Mouse (Mus musculus) embryonic facial prominence, embryonic 15.5 days (tissue): ENCODE data around the gene Rorc. TPM values are rescaled to one million over a fixed set of nuclear protein-coding genes. Genes with fewer than 3 reads are reported as not detected.
A peak's percentile ranks its signal among the peaks of the same experiment; 100 is the strongest.

Experiments used
- ATAC-seq: fragments of 200-750 bp; cut with Nextera tagmentation; 2 replicates; pipeline ENCODE4 v1.8.0; 2017; ENCODE audit warnings: low read depth, moderate TSS enrichment; ENCODE audit not compliant: insufficient number of reproducible peaks, low FRiP score, low TSS enrichment
- H3K27ac ChIP-seq: fragments of 300-500 bp; sonication (generic); replicated peaks from 2 replicates; pipeline ENCODE4 v1.5.1; 2015; ENCODE audit warnings: mild to moderate bottlenecking, inconsistent platforms
- H3K27me3 ChIP-seq: fragments of 300-500 bp; sonication (generic); 2 replicates; pipeline ENCODE4 v1.6.1; 2015; ENCODE audit warnings: inconsistent platforms
- H3K36me3 ChIP-seq: fragments of 300-500 bp; sonication (generic); 2 replicates; pipeline ENCODE4 v1.6.1; 2015; ENCODE audit warnings: mild to moderate bottlenecking, inconsistent platforms
- H3K4me1 ChIP-seq: fragments of 300-500 bp; sonication (generic); 2 replicates; pipeline ENCODE4 v1.6.1; 2015; ENCODE audit warnings: inconsistent platforms
- H3K4me2 ChIP-seq: fragments of 300-500 bp; sonication (generic); replicated peaks from 2 replicates; pipeline ENCODE4 v1.6.1; 2015; ENCODE audit warnings: mild to moderate bottlenecking, inconsistent platforms
- H3K4me3 ChIP-seq: fragments of 300-500 bp; sonication (generic); replicated peaks from 2 replicates; pipeline ENCODE4 v1.5.1; 2015; ENCODE audit warnings: mild to moderate bottlenecking, inconsistent platforms
- H3K9ac ChIP-seq: fragments of 300-500 bp; sonication (generic); 2 replicates; pipeline ENCODE4 v1.6.1; 2015; ENCODE audit warnings: inconsistent platforms
- H3K9me3 ChIP-seq: fragments of 300-500 bp; sonication (generic); replicated peaks from 2 replicates; pipeline ENCODE4 v1.6.1; 2016; ENCODE audit warnings: inconsistent platforms
- WGBS: fragments of 180-500 bp; shearing (Covaris S2); methylation state at CpG from one replicate; pipeline ENCODE4 v1.1.7; 2015; 5-methylcytosine and 5-hydroxymethylcytosine counted together
- polyA plus RNA-seq: library from polyadenylated mRNA; unstranded; fragments of >200 nt; fragmentation: Nextera tagmentation; extraction: Ambion mirVana; gene quantifications from 2 replicates; pipeline ENCODE4 v1.2.1, GENCODE M21; 2015

Gene Rorc
- polyA plus RNA-seq, 1 experiment from 2014 or later = 3.6 TPM

DNA sequence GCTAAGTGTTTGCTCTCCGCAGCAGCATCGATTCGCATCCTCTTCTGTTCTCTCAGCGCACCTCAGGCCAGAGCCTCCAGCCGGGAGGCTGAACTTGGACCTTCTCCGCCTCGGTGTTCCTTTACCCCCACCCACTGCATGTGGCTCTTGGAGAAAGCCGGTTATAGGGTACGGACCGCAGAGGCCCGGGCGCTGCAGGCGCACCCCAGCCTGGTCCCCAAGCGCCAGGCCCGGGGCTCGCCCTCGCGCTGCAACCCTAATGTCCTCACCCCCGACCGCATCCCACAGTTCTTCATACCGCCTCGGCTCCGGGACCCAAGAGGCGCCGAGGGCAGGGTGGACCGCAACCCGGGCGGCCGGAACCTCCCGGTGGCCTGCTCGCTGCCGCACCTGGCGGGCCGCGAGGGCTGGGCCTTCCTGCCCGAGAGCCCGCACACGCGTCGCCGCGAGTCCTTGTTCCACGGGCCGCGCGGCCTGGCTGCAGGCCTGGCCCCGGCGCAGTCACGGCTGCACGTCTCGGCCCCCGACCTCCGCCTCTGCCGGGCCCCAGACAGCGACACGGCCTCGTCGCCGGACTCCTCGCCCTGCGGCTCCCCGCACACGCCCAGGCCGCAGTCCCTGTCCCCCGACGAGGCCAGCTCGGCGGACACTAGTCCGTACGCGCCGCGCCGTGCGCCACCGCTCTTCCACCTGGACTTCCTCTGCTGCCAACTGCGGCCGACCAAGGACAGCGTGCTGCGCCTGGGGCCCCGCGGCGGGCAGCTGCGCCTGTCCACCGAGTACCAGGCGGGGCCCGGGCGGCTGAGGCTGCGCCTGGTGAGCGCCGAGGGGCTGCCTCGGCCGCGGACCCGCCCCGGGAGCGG, 9.1 kb upstream of the Rorc start:
- peak overlapping the region; percentile 55 for H3K4me3 ChIP-seq
- H3K4me1 ChIP-seq = peaks cover 14% of the 10 kb centered on the region
- 7% methylated on average over 95 of the region's 97 CpGs for WGBS
- H3K27ac ChIP-seq = peak overlapping the region; percentile 41; the same call in 1 of the 2 replicates
- no peaks in the 10 kb centered on the region for H3K9me3 ChIP-seq
- H3K36me3 ChIP-seq = no peaks in the 10 kb centered on the region
- H3K9ac ChIP-seq = peak overlapping the region; percentile 78
- peaks cover 18% of the 10 kb centered on the region; the same call in 1 of the 2 replicates for H3K27me3 ChIP-seq
- ATAC-seq = peak; percentile 61
- H3K4me2 ChIP-seq = peak overlapping the region; percentile 81

DNA sequence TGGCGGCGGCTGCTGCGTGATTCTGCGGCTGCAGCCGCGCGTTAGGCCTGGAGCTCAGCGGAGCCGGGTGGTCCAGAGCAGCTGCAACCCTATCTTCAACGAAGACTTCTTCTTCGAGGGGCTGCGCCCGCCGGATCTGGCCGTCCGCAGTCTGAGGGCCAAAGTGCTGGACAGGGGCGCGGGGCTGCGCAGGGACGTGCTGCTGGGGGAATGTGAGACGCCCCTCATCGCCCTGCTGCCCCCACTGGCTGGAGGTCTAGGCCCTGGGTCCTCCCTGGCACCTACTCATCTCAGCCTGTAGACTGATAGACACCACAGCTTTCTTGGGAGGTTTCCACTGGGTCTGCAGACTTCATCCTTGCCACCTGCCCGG, 8.5 kb upstream of the Rorc start:
- peak overlapping the region; percentile 55 for H3K4me3 ChIP-seq
- H3K4me2 ChIP-seq = peak overlapping the region; percentile 81
- 6% methylated on average over 23 of the region's 23 CpGs for WGBS
- peak; percentile 42; the same call in 1 of the 2 replicates for ATAC-seq
- peaks cover 14% of the 10 kb centered on the region for H3K4me1 ChIP-seq
- peaks cover 18% of the 10 kb centered on the region; the same call in 1 of the 2 replicates for H3K27me3 ChIP-seq
- peak overlapping the region; percentile 78 for H3K9ac ChIP-seq
- H3K27ac ChIP-seq = peak overlapping the region; percentile 41; the same call in 1 of the 2 replicates
- H3K36me3 ChIP-seq = no peaks in the 10 kb centered on the region
- H3K9me3 ChIP-seq = no peaks in the 10 kb centered on the region

DNA sequence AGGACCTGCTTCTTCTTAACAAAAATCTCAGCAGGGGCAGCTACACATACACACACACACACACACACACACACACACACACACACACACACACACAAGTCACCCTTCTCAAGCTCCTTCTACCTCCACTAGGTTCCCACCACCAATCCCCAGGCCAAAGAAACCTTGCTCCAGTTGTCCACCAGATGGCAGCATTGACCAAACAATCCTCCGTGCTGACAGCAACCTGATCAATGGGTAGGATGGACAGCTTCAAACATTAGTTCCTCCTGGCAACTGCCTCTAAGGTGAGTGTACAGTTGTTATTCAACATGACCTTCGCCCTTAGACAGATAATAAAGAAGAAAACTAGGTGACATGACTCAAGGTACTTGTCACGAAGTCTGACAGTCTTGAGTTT, 5.8 kb upstream of the Rorc start:
- WGBS = 19% methylated on average over 3 of the region's 3 CpGs
- ATAC-seq = no peak
- peaks cover 18% of the 10 kb centered on the region; the same call in 1 of the 2 replicates for H3K27me3 ChIP-seq

DNA sequence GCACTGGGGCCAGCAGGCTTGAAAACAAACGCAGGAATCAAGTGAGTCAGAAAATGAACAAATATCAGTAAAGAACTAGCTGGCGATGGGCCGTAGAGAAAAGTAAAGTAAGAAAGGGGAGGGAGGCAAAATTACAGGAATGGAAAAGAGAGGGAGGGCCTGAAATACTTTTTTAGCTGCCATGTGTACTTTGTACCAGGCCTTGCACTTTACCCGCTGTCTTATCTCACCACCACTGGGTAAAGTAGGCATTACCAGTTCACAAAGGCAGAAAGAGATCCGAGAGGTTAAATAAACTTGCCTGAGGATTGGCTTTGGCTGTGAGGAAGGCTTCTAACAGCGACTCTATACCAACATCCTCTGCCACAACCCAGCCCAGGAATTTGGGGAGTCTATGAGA, 5.1 kb upstream of the Rorc start:
- no peaks in the 10 kb centered on the region for H3K9me3 ChIP-seq
- H3K9ac ChIP-seq = no peak overlapping the region
- ATAC-seq = no peak
- H3K27ac ChIP-seq = no peak overlapping the region
- no peak overlapping the region for H3K4me3 ChIP-seq
- peaks cover 25% of the 10 kb centered on the region for H3K4me1 ChIP-seq
- no peak overlapping the region for H3K4me2 ChIP-seq
- peaks cover 18% of the 10 kb centered on the region; the same call in 1 of the 2 replicates for H3K27me3 ChIP-seq
- H3K36me3 ChIP-seq = no peaks in the 10 kb centered on the region
- 80% methylated on average over 6 of the region's 6 CpGs for WGBS

More for the DNA sequence above, 5.8 kb upstream of the Rorc start:
- Histone ChIP-seq H3K4me2 (no peak overlapping the region), H3K9me3 (no peaks in the 10 kb centered on the region), H3K4me1 (peaks cover 18% of the 10 kb centered on the region), H3K4me3 (no peak overlapping the region), H3K27ac (no peak overlapping the region), H3K36me3 (no peaks in the 10 kb centered on the region), H3K9ac (no peak overlapping the region)

DNA sequence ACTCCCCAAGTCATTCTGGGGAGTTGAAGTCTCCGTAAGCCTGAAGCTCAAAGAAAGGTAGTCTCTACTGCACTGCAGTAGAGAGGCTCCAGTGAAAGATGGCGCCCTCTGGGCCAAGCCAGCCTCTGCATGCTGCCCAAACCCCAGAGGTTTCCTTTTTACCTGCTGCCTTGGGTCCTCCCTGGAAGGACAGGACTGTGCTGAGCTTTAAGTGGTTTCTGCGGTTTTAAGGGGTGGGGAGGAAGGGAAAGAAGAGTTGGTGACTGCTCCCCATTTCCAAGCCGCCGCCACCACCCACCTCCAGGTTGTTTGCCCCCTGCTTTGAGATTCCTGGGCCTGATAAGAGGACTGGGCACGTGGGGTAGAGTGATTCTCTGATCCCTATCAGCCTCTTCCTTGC, 4.0 kb upstream of the Rorc start:
- WGBS = 54% methylated on average over 6 of the region's 6 CpGs
- no peak overlapping the region for H3K4me3 ChIP-seq
- ATAC-seq = no peak
- no peaks in the 10 kb centered on the region for H3K9me3 ChIP-seq
- peaks cover 28% of the 10 kb centered on the region for H3K4me1 ChIP-seq
- H3K27me3 ChIP-seq = peaks cover 11% of the 10 kb centered on the region; the same call in 1 of the 2 replicates
- no peak overlapping the region for H3K4me2 ChIP-seq
- H3K27ac ChIP-seq = no peak overlapping the region
- H3K36me3 ChIP-seq = no peaks in the 10 kb centered on the region
- H3K9ac ChIP-seq = no peak overlapping the region

DNA sequence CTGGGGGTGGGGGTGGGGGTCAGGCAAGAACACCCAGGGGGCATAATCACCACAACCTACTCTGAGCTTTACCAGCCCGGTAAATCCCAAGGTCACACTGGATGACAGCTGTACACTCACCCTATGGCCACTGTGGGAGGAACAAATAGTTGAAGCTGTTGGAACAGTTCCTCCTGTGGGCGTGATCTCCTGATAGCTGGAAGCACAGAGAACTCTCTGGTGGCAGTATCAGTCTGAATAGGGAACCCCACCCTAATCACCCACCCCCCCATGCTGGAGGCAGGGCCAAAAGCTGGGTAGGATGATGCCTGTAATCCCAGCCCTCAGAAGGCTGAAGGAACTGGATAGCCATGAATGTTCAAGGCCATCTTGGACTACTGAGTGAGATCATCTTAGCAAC, 2.9 kb upstream of the Rorc start:
- no peak overlapping the region for H3K27ac ChIP-seq
- no peaks in the 10 kb centered on the region for H3K9me3 ChIP-seq
- H3K27me3 ChIP-seq = peaks cover 5% of the 10 kb centered on the region; the same call in 1 of the 2 replicates
- no peak for ATAC-seq
- H3K4me3 ChIP-seq = no peak overlapping the region
- peaks cover 29% of the 10 kb centered on the region for H3K4me1 ChIP-seq
- H3K36me3 ChIP-seq = no peaks in the 10 kb centered on the region
- 39% methylated on average over 2 of the region's 2 CpGs for WGBS
- no peak overlapping the region for H3K9ac ChIP-seq
- H3K4me2 ChIP-seq = no peak overlapping the region

DNA sequence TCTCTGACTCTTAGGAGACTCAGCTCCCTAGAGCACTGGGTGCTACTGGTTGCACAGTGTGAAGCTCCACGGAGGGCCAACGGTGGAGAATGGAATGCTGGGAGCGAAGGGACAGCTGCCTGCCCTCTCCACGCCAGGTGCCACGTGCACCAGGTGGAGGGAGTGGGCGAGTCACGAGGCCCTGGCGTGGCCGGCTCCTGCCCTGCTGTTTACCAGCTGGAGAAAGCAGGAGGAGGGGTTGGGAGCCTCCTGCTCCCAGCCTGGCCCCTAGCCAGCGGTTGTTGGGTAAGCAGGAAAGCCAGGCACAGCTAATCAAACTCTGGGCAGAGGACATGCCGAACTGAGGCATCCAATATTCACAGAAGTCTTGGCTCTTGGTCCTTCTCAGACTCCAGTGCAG, 957 bp upstream of the Rorc start:
- ATAC-seq = peak; percentile 41
- WGBS = 6% methylated on average over 11 of the region's 11 CpGs
- H3K4me2 ChIP-seq = peak overlapping the region; percentile 40
- H3K9ac ChIP-seq = no peak overlapping the region
- no peaks in the 10 kb centered on the region for H3K9me3 ChIP-seq
- H3K4me3 ChIP-seq = peak overlapping the region; percentile 12; the same call in 1 of the 2 replicates
- H3K4me1 ChIP-seq = peaks cover 29% of the 10 kb centered on the region
- H3K36me3 ChIP-seq = no peaks in the 10 kb centered on the region
- H3K27ac ChIP-seq = peak overlapping the region; percentile 49
- no peaks in the 10 kb centered on the region for H3K27me3 ChIP-seq

DNA sequence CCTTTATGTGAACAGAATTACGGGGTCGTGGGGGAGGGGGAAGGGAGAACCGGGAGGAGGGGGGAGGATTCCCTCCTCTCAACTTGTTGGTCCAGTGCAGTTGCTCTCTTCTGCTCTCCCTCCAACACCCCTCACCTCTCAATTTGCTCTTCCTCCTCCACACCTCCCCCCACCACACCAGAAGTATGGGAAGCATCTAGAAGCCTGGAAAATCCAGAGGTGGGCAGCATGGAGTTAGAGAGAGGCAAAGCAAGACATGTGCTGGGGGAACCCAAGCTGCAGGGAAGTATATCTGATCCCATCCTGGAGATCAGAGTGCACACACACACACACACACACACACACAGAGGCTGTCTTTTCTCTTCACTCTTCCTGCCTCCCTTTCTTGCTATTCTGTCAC, 556 bp upstream of the Rorc start:
- no peaks in the 10 kb centered on the region for H3K9me3 ChIP-seq
- no peak overlapping the region for H3K27ac ChIP-seq
- peak overlapping the region; percentile 12; the same call in 1 of the 2 replicates for H3K4me3 ChIP-seq
- H3K4me2 ChIP-seq = peak overlapping the region; percentile 40
- WGBS = 4% methylated on average over 3 of the region's 3 CpGs
- no peak overlapping the region for H3K9ac ChIP-seq
- no peak for ATAC-seq
- peaks cover 31% of the 10 kb centered on the region for H3K4me1 ChIP-seq
- H3K36me3 ChIP-seq = no peaks in the 10 kb centered on the region
- H3K27me3 ChIP-seq = no peaks in the 10 kb centered on the region

DNA sequence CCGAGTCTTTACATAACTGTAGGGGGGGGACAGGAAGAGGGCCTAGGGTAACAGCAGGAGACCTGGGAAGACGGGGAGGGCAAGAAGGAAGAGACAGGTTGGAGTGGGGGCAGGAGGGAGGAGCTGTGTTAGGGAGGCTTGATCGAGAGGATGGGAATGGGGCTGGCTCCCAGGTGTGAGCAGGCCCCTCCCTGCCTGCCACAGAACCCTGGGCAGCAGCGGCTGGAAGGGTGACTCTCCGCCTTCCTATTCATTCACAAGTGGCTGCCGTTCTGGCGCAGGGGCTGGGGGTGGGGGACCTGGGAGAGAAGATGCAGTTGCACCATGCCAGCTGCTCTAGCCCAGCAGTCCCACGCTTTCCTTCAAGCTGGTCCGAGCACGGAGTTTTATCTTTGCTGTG, 496 bp downstream of the Rorc start:
- Histone ChIP-seq H3K4me3 (peak overlapping the region; percentile 29), H3K9me3 (no peaks in the 10 kb centered on the region), H3K36me3 (no peaks in the 10 kb centered on the region), H3K9ac (no peak overlapping the region), H3K27ac (no peak overlapping the region), H3K4me1 (peaks cover 37% of the 10 kb centered on the region), H3K27me3 (no peaks in the 10 kb centered on the region), H3K4me2 (peak overlapping the region; percentile 42)
- 4% methylated on average over 10 of the region's 10 CpGs for WGBS
- 0 out of 2 replicates have a peak, but pooled peaks have one; percentile 22 for ATAC-seq

DNA sequence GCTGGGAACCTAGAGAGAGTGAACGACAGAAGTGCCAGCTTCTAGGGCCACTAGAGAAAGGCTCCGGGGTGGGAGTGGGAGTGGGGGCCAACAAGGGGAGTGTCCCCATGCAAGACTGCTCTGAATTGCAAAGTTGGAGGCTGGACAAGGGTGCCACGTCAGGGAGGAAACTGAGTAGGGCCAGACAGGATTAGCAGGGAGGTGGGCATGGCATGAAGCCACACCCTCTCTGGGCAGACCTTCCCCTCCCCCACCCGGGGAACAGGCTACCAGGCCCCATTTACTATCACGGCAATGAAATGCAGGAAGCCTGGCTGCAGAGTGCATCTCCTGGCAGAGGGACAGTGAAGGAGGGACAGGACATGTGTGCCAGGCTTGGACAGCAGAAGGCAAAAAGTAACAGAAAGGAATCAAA, 1.0 kb downstream of the Rorc start:
- H3K4me3 ChIP-seq = peak overlapping the region; percentile 29
- no peak overlapping the region for H3K27ac ChIP-seq
- H3K4me1 ChIP-seq = peaks cover 37% of the 10 kb centered on the region
- H3K36me3 ChIP-seq = no peaks in the 10 kb centered on the region
- 0% methylated on average over 5 of the region's 5 CpGs for WGBS
- H3K9ac ChIP-seq = no peak overlapping the region
- no peak for ATAC-seq
- no peaks in the 10 kb centered on the region for H3K9me3 ChIP-seq
- no peaks in the 10 kb centered on the region for H3K27me3 ChIP-seq
- H3K4me2 ChIP-seq = peak overlapping the region; percentile 42

DNA sequence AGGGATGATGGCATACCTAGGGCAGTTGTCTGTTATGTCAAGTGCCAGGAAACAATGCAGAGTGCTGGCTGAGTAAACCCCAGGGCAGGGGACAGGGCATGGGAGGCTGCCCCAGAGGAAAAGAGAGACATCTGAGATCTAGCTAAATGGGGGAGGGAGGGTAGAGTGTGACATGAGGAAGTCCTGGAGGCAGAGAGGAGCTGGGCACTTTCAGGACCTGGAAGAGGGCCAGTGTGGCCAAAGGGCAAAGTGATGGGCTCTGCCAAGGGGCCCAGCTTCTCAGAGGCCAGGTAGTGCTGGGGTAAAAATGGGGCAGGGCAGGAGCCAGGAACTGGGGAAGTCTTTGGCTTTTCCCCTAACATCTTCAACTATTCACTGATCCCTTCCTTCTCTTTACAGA, 2.0 kb downstream of the Rorc start:
- Histone ChIP-seq H3K4me2 (no peak overlapping the region), H3K4me3 (no peak overlapping the region), H3K27me3 (no peaks in the 10 kb centered on the region), H3K27ac (no peak overlapping the region), H3K9ac (no peak overlapping the region), H3K4me1 (peaks cover 37% of the 10 kb centered on the region), H3K9me3 (no peaks in the 10 kb centered on the region), H3K36me3 (no peaks in the 10 kb centered on the region)
- no peak for ATAC-seq
